Mouse (Mus musculus) embryonic fibroblast, embryonic 13.5 days (primary cell): Measurements from ENCODE around the gene Eri3. TPM values are rescaled to one million over a fixed set of nuclear protein-coding genes. Genes with fewer than 3 reads are reported as not detected.

Source experiments
- H3K27ac ChIP-seq: 2 replicates; pipeline ENCODE4 v1.5.1; 2012; ENCODE audit warnings: low read length, control low read depth, inconsistent platforms; ENCODE audit not compliant: insufficient read depth
- H3K4me1 ChIP-seq: 2 replicates; pipeline ENCODE4 v1.6.1; 2011; ENCODE audit warnings: low read length; ENCODE audit not compliant: control insufficient read depth, insufficient read depth
- H3K4me3 ChIP-seq: 2 replicates; pipeline ENCODE4 v1.5.1; 2011; ENCODE audit warnings: mild to moderate bottlenecking, control low read depth, low read length; ENCODE audit not compliant: insufficient read depth
- CTCF ChIP-seq: IDR thresholded peaks from 2 replicates; pipeline ENCODE4 v1.5.1; 2011; ENCODE audit warnings: mild to moderate bottlenecking, control low read depth, low read length, moderate library complexity, borderline replicate concordance; ENCODE audit not compliant: insufficient read depth
- POLR2A ChIP-seq: IDR thresholded peaks from 2 replicates; pipeline ENCODE4 v1.6.1; 2011; ENCODE audit warnings: low read depth, mild to moderate bottlenecking, control low read depth, low read length, moderate library complexity
- polyA plus RNA-seq: library from polyadenylated mRNA; stranded (reverse); fragments of >200 nt; gene quantifications from 2 replicates; pipeline ENCODE4 v1.2.4, GENCODE M21; 2011; ENCODE audit warnings: low read depth; ENCODE audit not compliant: missing spikeins, insufficient read length

Gene Eri3
- polyA plus RNA-seq: 60.8 and 67.3 TPM in 2 replicates

DNA sequence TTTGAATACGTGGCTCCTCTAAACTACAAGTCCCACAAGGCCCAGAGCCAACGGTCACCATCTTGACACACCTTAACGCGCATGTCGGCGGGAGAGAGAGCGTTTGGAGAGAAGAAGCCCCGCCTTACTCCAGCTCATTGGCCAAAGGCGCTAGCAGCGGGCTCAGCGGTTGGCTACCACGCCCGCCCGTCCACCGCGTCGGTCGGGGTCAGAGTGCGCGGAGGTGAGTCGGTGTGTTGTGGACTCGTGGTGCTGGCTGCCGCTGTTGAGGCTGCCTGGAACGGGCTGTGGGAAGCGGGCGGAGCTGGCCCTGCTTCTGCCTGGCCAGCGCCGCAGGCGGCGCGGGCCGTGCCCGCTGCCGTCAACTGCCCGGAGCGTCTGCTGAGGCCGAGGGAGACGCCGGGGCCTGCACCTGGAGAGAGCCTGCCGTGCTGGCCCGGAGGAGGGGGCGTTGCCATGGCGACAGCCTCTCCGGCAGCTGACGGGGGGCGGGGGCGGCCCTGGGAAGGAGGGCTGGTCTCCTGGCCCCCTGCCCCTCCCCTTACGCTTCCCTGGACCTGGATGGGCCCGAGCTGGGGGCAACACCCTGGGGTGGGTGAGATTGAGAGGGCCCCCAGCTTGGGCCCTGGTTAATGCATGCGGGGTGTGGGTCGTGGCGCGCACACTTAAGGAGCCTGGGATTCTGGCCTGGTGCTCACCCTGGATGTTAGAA, at the start of gene Eri3:
TSS of gene Eri3 (plus strand) at position 226 of the 712 bp plus-strand sequence.
- Histone ChIP-seq H3K4me1 (no peaks in the 10 kb centered on the region), H3K4me3 (peak within 1 kb of the TSS; percentile 80)
- no peak for TF ChIP-seq CTCF
- peak; percentile 65 for TF ChIP-seq POLR2A

DNA sequence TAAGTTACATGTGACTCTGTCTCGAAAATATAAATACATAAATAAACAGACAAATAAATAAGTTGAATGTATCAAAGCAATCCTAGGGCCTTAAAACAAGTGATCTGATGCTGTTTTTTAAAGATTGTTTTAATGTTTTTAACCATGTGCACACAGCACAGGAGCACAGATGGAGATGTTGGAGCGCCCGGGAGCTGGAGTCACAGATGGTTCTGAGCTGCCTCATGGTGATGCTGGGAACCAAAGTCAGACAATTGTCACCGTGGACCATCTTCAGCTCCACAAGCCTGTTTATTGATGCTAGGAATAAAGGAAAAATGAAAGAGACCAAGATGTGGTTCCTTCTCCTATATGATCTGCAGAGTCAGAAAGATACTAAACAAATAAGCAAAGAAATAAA, 31.9 kb upstream of the Eri3 start:
- TF ChIP-seq CTCF (no peak), POLR2A (no peak)
- Histone ChIP-seq H3K27ac (no peak overlapping the region), H3K4me3 (no peak overlapping the region), H3K4me1 (no peaks in the 10 kb centered on the region)

More for the DNA sequence above, at the start of gene Eri3:
- H3K27ac ChIP-seq: peak within 1 kb of the TSS; percentile 23

DNA sequence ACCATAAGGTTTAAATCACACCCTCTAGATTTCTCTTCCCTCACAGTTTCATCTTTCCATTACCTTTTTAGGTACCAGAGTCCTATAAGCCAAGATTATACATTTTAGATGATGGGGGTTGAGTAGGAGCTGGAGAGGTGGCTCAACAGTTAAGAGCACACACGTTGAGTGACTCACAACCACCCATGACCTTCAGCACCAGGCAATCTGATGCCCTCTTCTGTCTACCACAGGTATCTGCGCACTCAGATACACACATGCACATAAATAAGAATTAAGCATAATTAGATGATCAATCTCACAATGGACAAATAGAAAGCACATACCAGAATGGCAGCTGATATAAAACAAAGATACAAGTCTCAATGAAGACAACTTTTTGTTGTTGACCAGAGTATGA, 28.8 kb upstream of the Eri3 start:
- no peak for TF ChIP-seq CTCF
- TF ChIP-seq POLR2A: no peak
- Histone ChIP-seq H3K27ac (no peak overlapping the region), H3K4me3 (no peak overlapping the region), H3K4me1 (no peaks in the 10 kb centered on the region)

DNA sequence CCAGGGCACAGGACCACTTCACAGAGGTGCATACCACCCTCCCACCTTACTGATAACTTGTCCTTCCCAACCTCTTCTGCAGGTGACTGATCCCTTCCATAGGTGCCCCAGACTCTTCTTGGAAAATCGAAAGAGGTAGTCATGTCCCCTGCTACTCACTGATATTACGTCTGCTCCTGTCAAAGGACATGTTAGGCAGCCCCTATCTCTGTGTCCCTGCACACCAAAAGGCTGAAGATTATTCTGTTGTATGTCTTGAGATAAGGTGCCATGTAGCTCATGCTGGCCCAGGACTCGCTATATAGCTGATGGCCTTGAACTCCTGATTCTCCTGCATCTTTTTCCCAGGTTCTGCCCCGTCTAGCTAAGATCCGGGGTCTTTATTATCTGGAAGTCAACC, 24.2 kb upstream of the Eri3 start:
- Histone ChIP-seq H3K4me1 (no peaks in the 10 kb centered on the region), H3K27ac (no peak overlapping the region), H3K4me3 (no peak overlapping the region)
- TF ChIP-seq CTCF: no peak
- no peak for TF ChIP-seq POLR2A

DNA sequence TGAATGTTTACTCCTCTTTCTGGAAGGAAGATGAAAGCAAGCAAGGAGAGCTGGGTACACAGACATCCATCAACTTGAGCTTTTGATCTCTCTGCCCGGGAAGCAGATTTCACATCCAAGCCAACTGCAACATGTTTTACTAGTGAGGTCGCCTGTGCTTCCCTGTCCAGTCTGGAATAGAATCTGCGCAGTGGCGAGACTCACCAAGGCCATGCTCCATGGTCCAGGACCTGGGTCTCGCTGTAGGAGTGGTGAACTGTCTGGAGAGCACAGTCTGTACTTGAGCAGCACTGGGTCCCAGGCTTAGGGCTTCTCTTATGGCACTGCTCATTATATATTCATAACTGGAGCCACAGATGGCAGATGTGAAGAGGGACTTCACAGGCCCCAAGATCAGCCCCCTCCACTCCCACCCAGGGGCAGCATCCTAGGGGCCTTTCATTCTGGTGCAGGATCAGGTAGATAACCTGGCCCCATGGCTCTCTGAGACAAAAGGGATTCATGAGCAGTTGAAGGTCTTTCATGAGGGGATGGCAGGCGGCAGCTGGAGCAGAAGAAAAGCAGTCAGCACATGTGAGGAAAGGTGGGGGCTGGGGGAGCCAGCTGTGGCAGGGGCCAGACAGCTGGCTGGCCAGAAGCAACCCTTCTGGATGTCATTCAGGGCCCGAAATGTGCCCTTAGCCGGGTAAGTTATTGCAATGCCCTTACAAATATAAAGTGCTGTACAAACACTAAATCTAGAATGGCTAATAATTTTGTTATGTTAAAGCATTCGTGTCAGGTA, 22.9 kb upstream of the Eri3 start:
- no peaks in the 10 kb centered on the region for H3K4me1 ChIP-seq
- H3K27ac ChIP-seq: no peak overlapping the region

DNA sequence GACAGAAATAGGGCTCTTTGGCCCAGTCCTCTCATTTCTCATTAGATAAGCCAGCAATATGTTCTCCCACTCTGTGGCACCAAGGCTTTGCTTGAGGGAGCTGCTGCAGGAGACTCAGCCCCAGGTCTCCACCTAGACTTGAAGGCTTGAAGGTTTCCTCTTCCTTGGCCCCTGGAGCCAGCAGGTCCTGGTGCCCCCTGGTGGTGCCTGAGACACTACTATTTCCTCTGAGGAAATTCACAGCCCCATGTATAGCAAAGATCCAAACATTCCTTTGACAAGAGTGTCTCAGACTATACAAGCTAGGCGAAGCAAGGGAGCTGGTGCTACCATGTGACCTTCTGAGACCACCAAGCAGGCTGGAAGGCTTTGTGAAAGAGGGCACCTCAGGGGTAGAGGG, 22.2 kb upstream of the Eri3 start:
- TF ChIP-seq POLR2A (no peak), CTCF (peak; percentile 54; the same call in 1 of the 2 replicates)
- no peak overlapping the region for H3K27ac ChIP-seq

More for the DNA sequence above, 22.9 kb upstream of the Eri3 start:
- TF ChIP-seq POLR2A (no peak), CTCF (no peak)
- H3K4me3 ChIP-seq: no peak overlapping the region

DNA sequence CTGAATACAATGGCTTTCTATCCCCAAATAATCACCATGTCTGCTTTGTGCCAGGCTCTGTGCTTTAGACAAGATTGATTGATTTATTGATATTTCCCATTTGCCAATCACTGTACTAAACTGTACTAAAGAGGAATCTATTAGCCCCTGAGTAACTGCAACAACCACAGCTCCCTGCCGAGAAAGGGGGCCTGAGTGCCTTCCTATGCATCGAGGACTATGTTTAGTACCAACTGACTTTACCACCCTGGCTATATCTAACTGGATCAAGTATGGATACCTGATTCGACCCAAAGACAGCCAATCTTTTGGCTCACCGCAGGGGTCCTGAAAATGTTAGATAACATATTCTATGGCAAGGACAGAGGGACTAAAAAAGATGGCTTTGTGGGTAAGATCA, 20.3 kb upstream of the Eri3 start:
- H3K4me1 ChIP-seq: no peaks in the 10 kb centered on the region
- TF ChIP-seq CTCF (no peak), POLR2A (no peak)
- H3K4me3 ChIP-seq: no peak overlapping the region
- no peak overlapping the region for H3K27ac ChIP-seq

More for the DNA sequence above, 22.2 kb upstream of the Eri3 start:
- Histone ChIP-seq H3K4me3 (no peak overlapping the region), H3K4me1 (no peaks in the 10 kb centered on the region)

DNA sequence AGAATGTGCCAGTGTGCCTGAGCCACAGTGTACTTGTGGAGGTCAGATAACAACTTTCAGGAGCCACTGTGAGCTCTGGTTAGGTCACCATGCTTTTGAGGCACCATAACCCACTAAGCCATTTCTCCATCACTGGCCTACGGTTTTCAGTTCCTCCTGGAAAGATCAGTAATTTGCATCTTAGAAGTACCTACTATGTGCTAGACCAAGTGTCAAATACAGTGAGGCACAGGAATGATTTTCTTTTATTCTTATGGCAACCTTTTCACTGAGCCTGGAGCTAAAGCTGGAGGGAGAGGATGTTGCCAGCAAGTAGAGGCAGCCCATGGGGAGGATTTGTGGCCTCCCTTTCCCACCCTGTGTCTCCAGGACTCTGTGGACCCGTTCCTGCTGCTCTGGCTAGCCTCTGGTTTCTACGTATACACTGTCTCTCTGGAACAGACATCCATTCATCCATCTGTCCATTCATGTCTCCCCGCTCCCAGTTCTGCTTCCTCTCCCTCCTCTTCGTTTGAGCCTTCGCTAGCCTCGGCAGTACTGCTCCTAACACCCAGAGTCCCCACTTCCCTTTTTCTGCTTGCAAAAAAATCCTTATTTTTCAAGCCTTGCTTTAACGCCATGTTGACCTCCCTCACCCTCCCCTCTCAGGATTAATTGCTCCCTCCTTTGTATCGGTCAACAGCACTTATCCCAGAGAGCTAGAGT, 14.5 kb upstream of the Eri3 start:
- H3K4me3 ChIP-seq: no peak overlapping the region
- no peaks in the 10 kb centered on the region for H3K4me1 ChIP-seq
- H3K27ac ChIP-seq: no peak overlapping the region
- no peak for TF ChIP-seq POLR2A
- no peak for TF ChIP-seq CTCF

DNA sequence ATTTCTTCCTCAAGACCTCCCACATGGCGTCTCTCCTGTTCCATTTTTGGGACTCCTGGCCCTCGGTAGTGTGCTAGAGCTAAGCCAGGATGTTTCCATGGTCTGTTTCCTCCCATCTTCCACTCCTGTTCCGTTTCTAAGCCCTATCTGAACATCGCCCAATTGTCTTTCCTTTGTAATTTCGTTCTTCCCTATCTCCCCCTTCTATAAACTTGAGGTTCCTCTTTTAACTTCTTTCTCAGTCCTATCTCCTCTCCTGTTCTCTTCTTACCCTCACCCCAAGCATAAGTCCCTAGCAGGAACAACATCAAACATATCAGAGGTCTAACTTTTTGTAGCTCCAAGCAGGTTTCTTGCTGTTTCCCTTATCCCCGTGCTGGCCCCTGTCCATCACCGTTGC, 13.2 kb upstream of the Eri3 start:
- TF ChIP-seq CTCF (no peak), POLR2A (no peak)
- H3K4me3 ChIP-seq: no peak overlapping the region
- H3K4me1 ChIP-seq: no peaks in the 10 kb centered on the region
- H3K27ac ChIP-seq: no peak overlapping the region

DNA sequence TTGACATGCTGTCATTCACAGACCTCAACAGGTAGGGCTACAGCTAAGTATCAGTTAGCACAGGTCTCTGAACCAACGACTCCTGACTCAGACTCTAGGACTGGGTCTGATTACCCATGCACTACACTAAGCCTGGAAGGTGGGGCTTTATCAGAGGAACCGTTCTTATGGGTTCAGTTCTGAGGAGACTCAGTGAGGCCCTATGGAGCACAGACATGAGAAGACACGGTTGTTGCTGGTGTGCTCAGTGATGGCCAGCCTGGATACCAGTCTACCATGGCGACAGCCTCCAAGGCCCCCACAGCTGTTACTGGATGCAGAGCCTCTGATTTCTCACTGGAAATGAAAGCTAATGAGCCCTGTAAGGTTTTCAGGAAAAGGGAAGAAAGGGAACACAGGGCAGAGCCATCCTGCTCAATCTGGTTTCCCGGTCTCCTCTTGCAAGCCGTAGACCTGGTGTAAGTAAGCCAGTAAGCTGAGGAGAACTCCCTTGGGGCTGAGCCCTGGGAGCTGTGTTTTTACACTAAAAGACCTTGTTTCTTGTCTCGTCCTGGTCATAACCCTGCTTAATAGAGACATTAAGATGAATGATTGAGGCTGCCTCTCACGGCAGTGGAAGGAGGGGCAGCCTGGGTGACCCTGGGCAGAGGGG, 10.7 kb upstream of the Eri3 start:
- Histone ChIP-seq H3K4me3 (no peak overlapping the region), H3K4me1 (no peaks in the 10 kb centered on the region), H3K27ac (no peak overlapping the region)
- TF ChIP-seq CTCF: no peak
- no peak for TF ChIP-seq POLR2A
